Mouse (Mus musculus) midbrain, embryonic 15.5 days (tissue): Measurements from ENCODE around the gene Mc3r. TPM values are rescaled to one million over a fixed set of nuclear protein-coding genes. Genes with fewer than 3 reads are reported as not detected.
A peak's percentile ranks its signal among the peaks of the same experiment; 100 is the strongest.

Experiments used
- ATAC-seq: fragments of 200-750 bp; cut with Nextera tagmentation; replicated peaks from 2 replicates; pipeline ENCODE4 v1.8.0; 2017; ENCODE audit warnings: moderate TSS enrichment
- H3K27ac ChIP-seq: fragments of 300-500 bp; sonication (generic); 2 replicates; pipeline ENCODE4 v1.5.1; 2015; ENCODE audit warnings: mild to moderate bottlenecking, inconsistent platforms
- H3K27me3 ChIP-seq: fragments of 300-500 bp; sonication (generic); replicated peaks from 2 replicates; pipeline ENCODE4 v1.6.1; 2015; ENCODE audit warnings: inconsistent platforms
- H3K36me3 ChIP-seq: fragments of 300-500 bp; sonication (generic); replicated peaks from 2 replicates; pipeline ENCODE4 v1.6.1; 2015; ENCODE audit warnings: inconsistent platforms
- H3K4me1 ChIP-seq: fragments of 300-500 bp; sonication (generic); 2 replicates; pipeline ENCODE4 v1.6.1; 2015; ENCODE audit warnings: inconsistent platforms
- H3K4me2 ChIP-seq: fragments of 300-500 bp; sonication (generic); 2 replicates; pipeline ENCODE4 v1.6.1; 2015; ENCODE audit warnings: inconsistent platforms, mild to moderate bottlenecking, moderate library complexity
- H3K4me3 ChIP-seq: fragments of 300-500 bp; sonication (generic); 2 replicates; pipeline ENCODE4 v1.5.1; 2015; ENCODE audit warnings: mild to moderate bottlenecking, inconsistent platforms
- H3K9ac ChIP-seq: fragments of 300-500 bp; sonication (generic); 2 replicates; pipeline ENCODE4 v1.6.1; 2015; ENCODE audit warnings: mild to moderate bottlenecking, inconsistent platforms
- H3K9me3 ChIP-seq: fragments of 300-500 bp; sonication (generic); 2 replicates; pipeline ENCODE4 v1.6.1; 2016; ENCODE audit warnings: inconsistent platforms
- WGBS: fragments of 180-500 bp; shearing (Covaris S2); methylation state at CpG from one replicate; pipeline ENCODE4 v1.1.7; 2015; ENCODE audit warnings: mixed read lengths; 5-methylcytosine and 5-hydroxymethylcytosine counted together
- polyA plus RNA-seq: library from polyadenylated mRNA; unstranded; fragments of >200 nt; fragmentation: Nextera tagmentation; extraction: Ambion mirVana; gene quantifications from 2 replicates; pipeline ENCODE4 v1.2.1, GENCODE M21; 2015

Gene Mc3r
- polyA plus RNA-seq, 1 experiment from 2014 or later: 0.39 TPM

GRCm38 (mm10) chr2:172290474-172290873, 42.2 kb downstream of the Mc3r start:
- Histone ChIP-seq H3K9me3 (no peaks in the 10 kb centered on the region), H3K4me1 (peaks cover 7% of the 10 kb centered on the region), H3K27me3 (no peaks in the 10 kb centered on the region), H3K27ac (no peak overlapping the region), H3K9ac (no peak overlapping the region), H3K4me3 (no peak overlapping the region), H3K4me2 (no peak overlapping the region), H3K36me3 (no peaks in the 10 kb centered on the region)
- WGBS: 85% methylated on average over 11 of the region's 11 CpGs
- ATAC-seq: no peak

GRCm38 (mm10) chr2:172291025-172291424, 42.7 kb downstream of the Mc3r start:
- 89% methylated on average over 7 of the region's 7 CpGs for WGBS
- ATAC-seq: no peak
- no peaks in the 10 kb centered on the region for H3K36me3 ChIP-seq
- H3K4me1 ChIP-seq: peaks cover 7% of the 10 kb centered on the region
- no peak overlapping the region for H3K4me2 ChIP-seq
- H3K4me3 ChIP-seq: no peak overlapping the region
- H3K27ac ChIP-seq: no peak overlapping the region
- no peak overlapping the region for H3K9ac ChIP-seq
- H3K27me3 ChIP-seq: no peaks in the 10 kb centered on the region
- H3K9me3 ChIP-seq: no peaks in the 10 kb centered on the region

DNA sequence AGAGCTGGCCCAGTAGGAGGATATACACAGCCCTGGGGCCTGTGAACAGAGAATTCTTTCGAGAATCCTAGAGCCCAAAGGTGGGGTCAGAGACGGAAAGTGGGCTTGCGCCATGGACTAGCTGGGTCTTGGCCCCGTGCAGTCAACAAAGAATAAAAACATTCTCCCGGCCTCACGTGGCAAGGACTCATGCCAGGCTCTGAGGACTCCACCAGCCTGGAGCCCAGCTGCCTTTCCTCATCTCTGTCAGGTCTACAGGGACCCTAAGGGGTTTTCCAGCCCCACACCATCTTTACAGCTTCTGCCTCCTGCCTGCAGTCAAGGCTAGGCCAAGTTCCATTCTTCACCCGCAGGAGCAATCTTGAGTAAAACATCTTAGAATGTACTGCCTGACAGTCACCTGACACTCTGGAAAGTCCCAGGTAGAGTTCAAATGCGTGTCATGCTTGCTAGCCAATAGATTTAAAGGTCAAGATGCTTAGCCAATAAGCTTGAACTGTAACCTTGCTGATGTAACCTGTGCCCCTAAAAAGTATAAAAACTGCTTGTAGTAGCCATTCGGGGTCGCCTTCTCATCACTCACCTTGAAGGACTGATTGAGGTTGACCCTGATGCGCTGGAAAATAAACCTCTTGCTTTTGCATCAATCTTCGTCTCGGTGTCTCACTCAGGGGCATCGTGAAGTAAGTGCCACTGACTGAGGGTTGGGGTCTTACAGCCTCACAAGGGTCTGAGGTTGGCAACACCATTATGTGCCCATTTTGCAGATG, 43.6 kb downstream of the Mc3r start:
- Histone ChIP-seq H3K9me3 (no peaks in the 10 kb centered on the region), H3K4me3 (no peak overlapping the region), H3K4me2 (no peak overlapping the region), H3K27ac (no peak overlapping the region), H3K27me3 (no peaks in the 10 kb centered on the region), H3K4me1 (peaks cover 7% of the 10 kb centered on the region), H3K36me3 (no peaks in the 10 kb centered on the region), H3K9ac (no peak overlapping the region)
- ATAC-seq: no peak
- WGBS: 92% methylated on average over 14 of the region's 14 CpGs

- no peaks in the 10 kb centered on the region for H3K9me3 ChIP-seq
- H3K27ac ChIP-seq: peak overlapping the region; percentile 51
- H3K27me3 ChIP-seq: no peaks in the 10 kb centered on the region
- peaks cover 7% of the 10 kb centered on the region for H3K4me1 ChIP-seq
- no peak overlapping the region for H3K4me2 ChIP-seq
- peak; percentile 53 for ATAC-seq
- WGBS: 41% methylated on average over 14 of the region's 14 CpGs
- no peak overlapping the region for H3K4me3 ChIP-seq
- H3K9ac ChIP-seq: no peak overlapping the region
- H3K36me3 ChIP-seq: no peaks in the 10 kb centered on the region
These were observed 44.5 kb downstream of the Mc3r start for GRCm38 (mm10) chr2:172292525-172293405.

DNA sequence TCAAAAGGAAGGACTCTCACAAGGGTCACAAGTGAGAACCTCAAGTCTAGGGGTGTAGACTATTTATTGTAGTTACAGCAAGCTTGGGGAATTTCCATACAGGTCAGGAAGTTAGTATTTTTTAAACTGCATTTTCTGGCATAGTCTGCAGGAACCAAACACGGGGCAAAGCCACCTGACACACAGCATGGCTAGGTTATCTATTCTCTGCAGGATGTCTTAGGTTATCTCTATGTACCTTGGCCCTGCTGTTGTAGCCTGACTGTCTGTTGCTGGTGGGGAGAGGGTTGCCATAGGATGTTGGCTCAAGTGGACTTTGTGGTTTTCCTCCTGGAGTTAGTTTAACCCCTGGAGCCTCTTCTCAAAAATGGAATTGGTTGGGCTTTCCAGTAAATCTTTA, 49.8 kb downstream of the Mc3r start:
- 58% methylated on average over 1 of the region's 1 CpGs for WGBS
- H3K27me3 ChIP-seq: no peaks in the 10 kb centered on the region
- H3K9ac ChIP-seq: no peak overlapping the region
- no peak overlapping the region for H3K4me2 ChIP-seq
- H3K9me3 ChIP-seq: no peaks in the 10 kb centered on the region
- H3K4me1 ChIP-seq: peaks cover 17% of the 10 kb centered on the region
- ATAC-seq: no peak
- no peak overlapping the region for H3K27ac ChIP-seq
- no peak overlapping the region for H3K4me3 ChIP-seq
- H3K36me3 ChIP-seq: no peaks in the 10 kb centered on the region

DNA sequence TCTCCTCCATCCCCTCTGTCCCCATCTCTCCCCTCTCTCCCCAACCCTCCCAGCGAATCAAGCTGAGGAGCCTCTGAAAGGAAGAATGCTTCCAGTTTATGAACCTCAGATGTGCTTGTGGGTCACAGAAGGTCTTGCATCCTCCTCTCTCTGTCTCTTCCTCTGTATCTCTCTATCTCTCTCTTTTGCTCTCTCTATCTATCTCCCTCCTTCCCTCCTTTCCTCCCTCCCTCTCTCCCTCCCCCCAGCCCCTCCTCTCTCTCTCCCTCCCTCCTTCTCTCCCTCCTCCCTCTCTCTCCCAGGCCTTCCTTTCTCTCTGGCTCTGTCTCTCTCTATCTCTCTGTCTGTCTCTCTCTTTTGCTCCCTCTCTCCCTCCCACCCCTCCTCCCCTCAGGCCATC, 50.2 kb downstream of the Mc3r start:
- H3K4me1 ChIP-seq: peaks cover 16% of the 10 kb centered on the region
- H3K4me3 ChIP-seq: no peak overlapping the region
- no peaks in the 10 kb centered on the region for H3K9me3 ChIP-seq
- no peak overlapping the region for H3K9ac ChIP-seq
- 24% methylated on average over 1 of the region's 1 CpGs for WGBS
- no peak overlapping the region for H3K4me2 ChIP-seq
- H3K27me3 ChIP-seq: no peaks in the 10 kb centered on the region
- H3K27ac ChIP-seq: no peak overlapping the region
- ATAC-seq: no peak
- H3K36me3 ChIP-seq: no peaks in the 10 kb centered on the region

GRCm38 (mm10) chr2:172299126-172299921, 51.0 kb downstream of the Mc3r start:
- H3K4me1 ChIP-seq: peaks cover 16% of the 10 kb centered on the region
- peak overlapping the region; percentile 55 for H3K27ac ChIP-seq
- peak; percentile 59 for ATAC-seq
- 0 out of 2 replicates have a peak overlapping the region, but pooled peaks have one; percentile 0 for H3K4me2 ChIP-seq
- no peaks in the 10 kb centered on the region for H3K27me3 ChIP-seq
- no peak overlapping the region for H3K4me3 ChIP-seq
- H3K9ac ChIP-seq: no peak overlapping the region
- no peaks in the 10 kb centered on the region for H3K9me3 ChIP-seq
- no peaks in the 10 kb centered on the region for H3K36me3 ChIP-seq
- 7% methylated on average over 14 of the region's 14 CpGs for WGBS

Other genes with a start within 250 kb of the Mc3r start
- 34.4 and 39.8 TPM in 2 replicates for gene Cbln4, start 205.0 kb upstream of the Mc3r start, polyA plus RNA-seq
- gene Fam210b, start 97.1 kb downstream of the Mc3r start, polyA plus RNA-seq: 19.9 and 22.4 TPM in 2 replicates
- 15.4 TPM in 2 replicates for gene Aurka, start 122.0 kb downstream of the Mc3r start, polyA plus RNA-seq
- 25.1 and 30.4 TPM in 2 replicates for gene Cstf1, start 122.2 kb downstream of the Mc3r start, polyA plus RNA-seq
- gene Cass4, start 145.3 kb downstream of the Mc3r start, polyA plus RNA-seq: 0.12 and 0.27 TPM in 2 replicates
- gene Rtf2, start 192.1 kb downstream of the Mc3r start, polyA plus RNA-seq: 96.7 and 98.0 TPM in 2 replicates
- gene Gcnt7, start 210.1 kb downstream of the Mc3r start, polyA plus RNA-seq: 2.0 and 2.3 TPM in 2 replicates
- gene Fam209, start 224.0 kb downstream of the Mc3r start, polyA plus RNA-seq: 0.52 TPM in 1 of 2 replicates, not detected in the other